ENCODE assay signal across 8 mouse cellular contexts in the genomic region with DNA sequence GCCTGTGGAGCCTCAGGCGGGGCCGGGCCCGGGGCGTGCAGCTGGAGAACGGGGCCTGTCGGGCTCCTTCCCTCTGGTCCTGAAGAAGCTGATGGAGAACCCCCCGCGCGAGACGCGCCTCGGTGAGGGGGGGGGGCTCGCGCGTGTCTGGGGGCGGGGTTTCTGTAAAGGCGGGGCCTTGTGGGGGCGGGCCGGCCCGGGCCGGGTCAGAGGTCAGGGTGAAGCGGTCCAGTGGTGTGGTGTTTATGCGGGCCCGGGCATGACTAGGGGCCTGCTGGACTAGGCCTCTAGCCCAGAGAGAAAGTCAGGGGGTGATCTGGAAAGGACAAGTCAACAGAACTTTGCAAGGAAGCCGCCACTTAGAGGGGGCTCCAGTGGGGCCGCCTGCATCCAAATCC. TPM values are rescaled to one million over a fixed set of nuclear protein-coding genes. Genes with fewer than 3 reads are reported as not detected.
A peak's percentile ranks its signal among the peaks of the same experiment; 100 is the strongest.
DNase-seq lines count a peak whose midpoint lies in the region; ATAC-seq and TF ChIP-seq lines count a peak whose summit lies in the region.

No protein-coding gene starts in this region.

- no peak for TF ChIP-seq CTCF in heart, adult 2 months (IDR thresholded peaks at IDR 0.05)
- no peak for TF ChIP-seq CTCF in CH12.LX (conservative IDR thresholded peaks at IDR 0.05 in 1 of 2, IDR thresholded peaks at IDR 0.05 in 1 of 2; ENCODE audit: low read depth in 2 of 2, low read length in 2 of 2)

- in situ Hi-C loops in CH12.LX (cut with MboI; ENCODE audit: low pct_ligation_motif_present, low pct_unique_long_range_greater_than_20kb, low sequenced_read_pairs) = no loop called here

- H3K27me3 ChIP-seq in heart, adult 2 months (ENCODE audit: control insufficient read depth, insufficient read depth, low read length) = no peaks in the 10 kb centered on the region
- peaks cover 29% of the 10 kb centered on the region for H3K27me3 ChIP-seq in CH12.LX (replicated peaks)
- H3K27me3 ChIP-seq in forebrain, embryonic 13.5 days = no peaks in the 10 kb centered on the region
- no peaks in the 10 kb centered on the region for H3K27me3 ChIP-seq in liver, embryonic 11.5 days (replicated peaks; ENCODE audit: control insufficient read depth, insufficient read depth, low read length)

- 0 out of 2 replicates have a peak, but pooled peaks have one; percentile 0 for ATAC-seq in forebrain, embryonic 13.5 days
- ATAC-seq in liver, embryonic 11.5 days (replicated peaks; ENCODE audit: low FRiP score) = peak; percentile 33

- no peak for DNase-seq in heart, adult 2 months
- no peak for DNase-seq in heart, postnatal 25 days (ENCODE audit: low spot score)
- peak; percentile 31 for DNase-seq in CH12.LX (ENCODE audit: extremely low read depth)
- DNase-seq in liver, embryonic 11.5 days (ENCODE audit: low spot score) = peak; percentile 81
- peak; percentile 91 for DNase-seq in yolk sac, embryonic 10.5 days (ENCODE audit: low spot score)
- DNase-seq in cerebellum, postnatal 10 days = no peak
- no peak for DNase-seq in retina, postnatal 1 day

- peaks cover 21% of the 10 kb centered on the region for H3K36me3 ChIP-seq in heart, adult 2 months (ENCODE audit: control insufficient read depth, insufficient read depth, low read length)
- H3K36me3 ChIP-seq in CH12.LX (replicated peaks in 1 of 2; ENCODE audit: control insufficient read depth in 1 of 2, insufficient read depth in 1 of 2, low read length in 1 of 2) = peaks cover 9 to 23% of the 10 kb centered on the region in 2 experiments
- H3K36me3 ChIP-seq in forebrain, embryonic 13.5 days (ENCODE audit: poor library complexity, severe bottlenecking) = peaks cover 19% of the 10 kb centered on the region
- peaks cover 7% of the 10 kb centered on the region for H3K36me3 ChIP-seq in liver, embryonic 11.5 days (ENCODE audit: control insufficient read depth, insufficient read depth, low read length)

- H3K9me3 ChIP-seq in CH12.LX (replicated peaks; ENCODE audit: low read length) = no peaks in the 10 kb centered on the region
- H3K9me3 ChIP-seq in forebrain, embryonic 13.5 days (replicated peaks) = no peaks in the 10 kb centered on the region
- no peaks in the 10 kb centered on the region for H3K9me3 ChIP-seq in liver, embryonic 11.5 days (ENCODE audit: control insufficient read depth, low read length)

- TF ChIP-seq POLR2A in heart, adult 2 months (IDR thresholded peaks at IDR 0.05; ENCODE audit: insufficient read depth, low read depth, low read length) = no peak; the same call in 1 of the 2 replicates
- TF ChIP-seq POLR2A in CH12.LX (IDR thresholded peaks at IDR 0.05; ENCODE audit: low read depth, low read length) = no peak

- peaks cover 10% of the 10 kb centered on the region for H3K79me2 ChIP-seq in heart, adult 2 months (replicated peaks; ENCODE audit: control insufficient read depth, insufficient read depth, low read length)
- H3K79me2 ChIP-seq in CH12.LX (replicated peaks; ENCODE audit: control insufficient read depth, extremely low read depth, insufficient read depth, poor library complexity, severe bottlenecking) = peaks cover 9% of the 10 kb centered on the region; the same call in 1 of the 2 replicates

- dilution Hi-C loops in CH12.LX (cut with MboI; ENCODE audit: extremely low pct_ligation_motif_present, extremely low pct_unique_long_range_greater_than_20kb, low sequenced_read_pairs) = no loop called here

- peak overlapping the region; percentile 89 for H3K9ac ChIP-seq in heart, adult 2 months (ENCODE audit: low read depth, low read length)
- peak overlapping the region; percentile 92 for H3K9ac ChIP-seq in CH12.LX (ENCODE audit: insufficient read depth, low read depth)
- H3K9ac ChIP-seq in forebrain, embryonic 13.5 days = peak overlapping the region; percentile 84
- H3K9ac ChIP-seq in liver, embryonic 11.5 days (ENCODE audit: low read depth, low read length) = peak overlapping the region; percentile 63

- H3K27ac ChIP-seq in heart, adult 2 months = peak overlapping the region; percentile 98
- peak overlapping the region; percentile 61 for H3K27ac ChIP-seq in CH12.LX (ENCODE audit: insufficient read depth, low read depth)
- peak overlapping the region; percentile 75 for H3K27ac ChIP-seq in forebrain, embryonic 13.5 days
- peak overlapping the region; percentile 23; the same call in 1 of the 2 replicates for H3K27ac ChIP-seq in liver, embryonic 11.5 days (ENCODE audit: low read depth, low read length)

- under 1% methylated on average over 26 of the region's 26 CpGs for WGBS in heart, adult 2 months
- under 1% methylated on average over 26 of the region's 26 CpGs for WGBS in forebrain, embryonic 13.5 days
- WGBS in liver, embryonic 11.5 days = 1% methylated on average over 26 of the region's 26 CpGs

- peak overlapping the region; percentile 59 for H3K4me2 ChIP-seq in CH12.LX (ENCODE audit: insufficient read depth, low read depth, poor library complexity, severe bottlenecking)
- peak overlapping the region; percentile 87 for H3K4me2 ChIP-seq in forebrain, embryonic 13.5 days
- H3K4me2 ChIP-seq in liver, embryonic 11.5 days = peak overlapping the region; percentile 74

- intact Hi-C loops in heart, adult 2 months (cut with DNase I) = no loop called here
- intact Hi-C loops in heart, postnatal 25 days (cut with DNase I) = loop anchor here (5.0 kb wide), 1 partner anchor 46 kb away; the partner anchor contains the start of gene Tob2

- no peak for TF ChIP-seq EP300 in heart, adult 2 months (IDR thresholded peaks at IDR 0.05; ENCODE audit: insufficient read depth, low read depth, low read length)
- TF ChIP-seq EP300 in CH12.LX (IDR thresholded peaks at IDR 0.05; ENCODE audit: low read length) = no peak

- H3K4me1 ChIP-seq in heart, adult 2 months (ENCODE audit: control insufficient read depth, insufficient read depth, low read length) = peaks cover 20% of the 10 kb centered on the region
- H3K4me1 ChIP-seq in CH12.LX (ENCODE audit: control insufficient read depth in 1 of 2, insufficient read depth in 2 of 2) = peaks cover 4 to 19% of the 10 kb centered on the region in 2 experiments
- peaks cover 38% of the 10 kb centered on the region for H3K4me1 ChIP-seq in forebrain, embryonic 13.5 days
- H3K4me1 ChIP-seq in liver, embryonic 11.5 days (replicated peaks; ENCODE audit: control insufficient read depth, insufficient read depth, low read length) = peaks cover 15% of the 10 kb centered on the region

- H3K4me3 ChIP-seq in heart, adult 2 months = peak overlapping the region; percentile 78
- H3K4me3 ChIP-seq in CH12.LX (replicated peaks in 1 of 3; ENCODE audit: low read depth in 2 of 3, low read length in 2 of 3, poor library complexity in 1 of 3) = peak overlapping the region; percentile 68 to 82 (median 68)
- H3K4me3 ChIP-seq in forebrain, embryonic 13.5 days = peak overlapping the region; percentile 65
- peak overlapping the region; percentile 62 for H3K4me3 ChIP-seq in liver, embryonic 11.5 days (ENCODE audit: low read depth, low read length)

- no peak for TF ChIP-seq RAD21 in CH12.LX (IDR thresholded peaks at IDR 0.05; ENCODE audit: low read depth, low read length)

TF ChIP-seq in CH12.LX, 34 proteins besides CTCF, POLR2A, EP300 and RAD21:
- TF ChIP-seq CHD1 (IDR thresholded peaks at IDR 0.05; ENCODE audit: low read depth, low read length) (no peak), CHD2 (IDR thresholded peaks at IDR 0.05; ENCODE audit: low read length) (peak; percentile 7; the same call in 1 of the 2 replicates), HCFC1 (IDR thresholded peaks at IDR 0.05; ENCODE audit: low read depth, low read length) (peak; percentile 32; the same call in 1 of the 2 replicates), KAT2A (IDR thresholded peaks at IDR 0.05; ENCODE audit: insufficient replicate concordance, low read length) (0 out of 2 replicates have a peak, but pooled peaks have one; percentile 46)

RNA-seq across cellular contexts. Expression of gene Tef, which starts 9.4 kb away (rescaled TPM):
- 100 to 1,000 TPM in 1 of 2 experiments, 10 to 100 TPM in 1; 46.7 to 127 TPM for total RNA-seq in heart, adult 2 months (2021)
- polyA plus RNA-seq in heart, adult 2 months (2012; rRNA removed) = 76.7 and 100 TPM in 2 replicates
- 100 to 1,000 TPM in 1 of 2 experiments, 10 to 100 TPM in 1; 64.1 to 135 TPM for total RNA-seq in heart, postnatal 25 days (2021)
- total RNA-seq in CH12.LX (2012; rRNA removed) = 12.8 and 14.9 TPM in 2 replicates
- 14.4 and 14.7 TPM in 2 replicates for total RNA-seq in CH12.LX (2014; rRNA removed)
- polyA plus RNA-seq in CH12.LX (2012; ENCODE audit: insufficient read length, low read depth) = 15.8 and 17.2 TPM in 2 replicates
- 24.2 and 24.9 TPM in 2 replicates for polyA plus RNA-seq in forebrain, embryonic 13.5 days (2015; fragmentation: Nextera tagmentation; extraction: Ambion mirVana)
- 12.0 and 12.6 TPM in 2 replicates for polyA plus RNA-seq in liver, embryonic 11.5 days (2014; fragmentation: Nextera tagmentation; extraction: Ambion mirVana)

RNA-seq across cellular contexts. Expression of gene Tob2, which starts 47.0 kb away (rescaled TPM):
- 100 to 1,000 TPM; 101 to 114 TPM for total RNA-seq in heart, adult 2 months (2021)
- 39.4 and 49.7 TPM in 2 replicates for polyA plus RNA-seq in heart, adult 2 months (2012; rRNA removed)
- 10 to 100 TPM; 66.9 to 95.5 TPM for total RNA-seq in heart, postnatal 25 days (2021)
- total RNA-seq in CH12.LX (2012; rRNA removed) (21.8 and 25.3 TPM in 2 replicates), CH12.LX (2014; rRNA removed) (5.0 and 5.6 TPM in 2 replicates)
- 18.9 and 22.0 TPM in 2 replicates for polyA plus RNA-seq in CH12.LX (2012; ENCODE audit: insufficient read length, low read depth)
- 19.1 and 21.7 TPM in 2 replicates for polyA plus RNA-seq in forebrain, embryonic 13.5 days (2015; fragmentation: Nextera tagmentation; extraction: Ambion mirVana)
- polyA plus RNA-seq in liver, embryonic 11.5 days (2014; fragmentation: Nextera tagmentation; extraction: Ambion mirVana) = 18.3 and 19.3 TPM in 2 replicates

Comparison
In these comparisons a context has a peak if more than half of its experiments do, and no peak if none do; other contexts are left out.
1. DNase-seq: peak in CH12.LX (single experiment), liver, embryonic 11.5 days (single experiment) and yolk sac, embryonic 10.5 days (single experiment); none in heart, adult 2 months (0 of 2), heart, postnatal 25 days (single experiment), cerebellum, postnatal 10 days (0 of 2) and retina, postnatal 1 day (single experiment).
2. H3K27ac ChIP-seq: peak in every context shown above with its lines; median percentile 98 in heart, adult 2 months; 75 in forebrain, embryonic 13.5 days; 61 in CH12.LX; 23 in liver, embryonic 11.5 days.
3. Peak in every context shown above with its lines, with median percentiles within 50 percentile points of each other: H3K4me3 ChIP-seq, H3K9ac ChIP-seq and H3K4me2 ChIP-seq.